Mouse (Mus musculus) olfactory bulb, adult 2 months (tissue): ENCODE results near the gene Ttc6. TPM values are rescaled to one million over a fixed set of nuclear protein-coding genes. Genes with fewer than 3 reads are reported as not detected.

Source experiments
- H3K27ac ChIP-seq: fragments of 200-500 bp; 2 replicates; pipeline ENCODE4 v1.5.1; 2012; ENCODE audit warnings: low read depth, low read length; ENCODE audit not compliant: insufficient read depth
- H3K4me1 ChIP-seq: fragments of 200-500 bp; 2 replicates; pipeline ENCODE4 v1.6.1; 2012; ENCODE audit warnings: low read length; ENCODE audit not compliant: control insufficient read depth, insufficient read depth
- H3K4me3 ChIP-seq: fragments of 200-500 bp; 2 replicates; pipeline ENCODE4 v1.5.1; 2012; ENCODE audit warnings: mild to moderate bottlenecking, low read depth, low read length, moderate library complexity; ENCODE audit not compliant: insufficient read depth
- CTCF ChIP-seq: fragments of 200-500 bp; IDR thresholded peaks from 2 replicates; pipeline ENCODE4 v1.5.1; 2012; ENCODE audit warnings: low read depth, mild to moderate bottlenecking, low read length, moderate library complexity; ENCODE audit not compliant: insufficient read depth
- POLR2A ChIP-seq: fragments of 200-500 bp; IDR thresholded peaks from 2 replicates; pipeline ENCODE4 v1.6.1; 2012; ENCODE audit warnings: mild to moderate bottlenecking, low read depth, low read length, moderate library complexity; ENCODE audit not compliant: insufficient read depth
- WGBS: fragments of 180-500 bp; shearing (Covaris S2); methylation state at CpG from one replicate; pipeline ENCODE4 v1.1.7; 2018; 5-methylcytosine and 5-hydroxymethylcytosine counted together
- polyA plus RNA-seq: library from polyadenylated mRNA; stranded (reverse); fragments of >200 nt; gene quantifications from 2 replicates; pipeline ENCODE4 v1.2.4, GENCODE M21; 2012; ENCODE audit warnings: low replicate concordance; ENCODE audit not compliant: missing spikeins, insufficient read depth, insufficient read length

Gene Ttc6
- polyA plus RNA-seq, 1 experiment, result not detected

DNA sequence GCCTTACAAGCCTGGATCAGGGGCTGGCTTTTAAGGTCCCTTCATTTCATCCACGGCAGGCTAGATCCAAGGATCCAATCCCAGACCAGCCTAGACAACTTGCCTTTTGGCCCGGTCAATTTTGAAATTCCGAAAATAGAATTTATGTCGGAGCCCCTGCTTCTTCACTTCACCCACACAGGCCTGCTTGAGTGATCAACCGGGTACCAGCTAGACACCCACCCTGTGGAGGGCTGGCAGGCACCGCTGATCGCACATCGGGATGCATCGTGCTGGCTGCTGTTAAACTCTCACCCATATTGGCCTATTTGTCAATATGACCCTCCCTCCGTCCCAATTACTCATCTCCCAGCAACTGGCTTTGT lies 20.3 kb upstream of the Ttc6 start:
- TF ChIP-seq CTCF (no peak), POLR2A (no peak)

DNA sequence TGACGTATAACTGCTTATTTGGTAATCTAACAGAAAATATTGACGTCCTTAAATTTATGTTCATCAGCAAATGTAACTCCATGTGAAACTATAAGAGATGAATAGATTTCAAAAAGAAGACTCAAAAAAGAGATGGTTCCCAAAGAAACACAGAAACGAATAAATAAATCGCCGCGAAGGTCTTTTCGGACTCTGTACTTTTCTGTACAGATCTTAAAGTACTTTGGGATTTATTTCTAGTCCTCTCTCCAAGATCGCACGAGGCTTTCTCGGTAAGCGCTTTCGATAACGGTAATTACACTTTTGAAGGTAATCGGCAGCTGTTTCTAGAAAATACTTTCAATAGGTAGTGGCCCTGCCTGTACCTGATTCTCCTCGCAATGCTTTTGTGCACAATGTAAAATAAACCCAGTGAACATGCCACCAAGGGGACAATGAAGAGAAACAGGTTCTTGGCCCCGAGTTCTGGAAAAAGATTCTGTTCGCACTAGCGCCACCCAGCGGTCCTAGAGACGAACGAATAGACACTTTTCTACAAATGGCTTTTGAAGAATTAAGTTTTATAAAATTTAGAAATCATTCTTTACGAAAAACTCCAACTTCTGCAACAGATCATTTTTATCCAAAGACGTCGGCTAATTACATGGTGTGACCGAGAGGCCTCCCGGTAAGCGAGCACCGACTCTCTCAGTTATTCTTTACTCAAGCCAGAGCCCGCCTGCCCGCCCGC lies 19.1 kb upstream of the Ttc6 start:
- H3K4me1 ChIP-seq, result peaks cover 6% of the 10 kb centered on the region
- no peak overlapping the region for H3K27ac ChIP-seq
- 2% methylated on average over 31 of the region's 31 CpGs for WGBS
- no peak overlapping the region for H3K4me3 ChIP-seq
- TF ChIP-seq POLR2A (no peak), CTCF (no peak)

More for the DNA sequence above, 20.3 kb upstream of the Ttc6 start:
- Histone ChIP-seq H3K4me1 (peaks cover 6% of the 10 kb centered on the region), H3K27ac (no peak overlapping the region), H3K4me3 (no peak overlapping the region)
- 5% methylated on average over 10 of the region's 10 CpGs for WGBS

DNA sequence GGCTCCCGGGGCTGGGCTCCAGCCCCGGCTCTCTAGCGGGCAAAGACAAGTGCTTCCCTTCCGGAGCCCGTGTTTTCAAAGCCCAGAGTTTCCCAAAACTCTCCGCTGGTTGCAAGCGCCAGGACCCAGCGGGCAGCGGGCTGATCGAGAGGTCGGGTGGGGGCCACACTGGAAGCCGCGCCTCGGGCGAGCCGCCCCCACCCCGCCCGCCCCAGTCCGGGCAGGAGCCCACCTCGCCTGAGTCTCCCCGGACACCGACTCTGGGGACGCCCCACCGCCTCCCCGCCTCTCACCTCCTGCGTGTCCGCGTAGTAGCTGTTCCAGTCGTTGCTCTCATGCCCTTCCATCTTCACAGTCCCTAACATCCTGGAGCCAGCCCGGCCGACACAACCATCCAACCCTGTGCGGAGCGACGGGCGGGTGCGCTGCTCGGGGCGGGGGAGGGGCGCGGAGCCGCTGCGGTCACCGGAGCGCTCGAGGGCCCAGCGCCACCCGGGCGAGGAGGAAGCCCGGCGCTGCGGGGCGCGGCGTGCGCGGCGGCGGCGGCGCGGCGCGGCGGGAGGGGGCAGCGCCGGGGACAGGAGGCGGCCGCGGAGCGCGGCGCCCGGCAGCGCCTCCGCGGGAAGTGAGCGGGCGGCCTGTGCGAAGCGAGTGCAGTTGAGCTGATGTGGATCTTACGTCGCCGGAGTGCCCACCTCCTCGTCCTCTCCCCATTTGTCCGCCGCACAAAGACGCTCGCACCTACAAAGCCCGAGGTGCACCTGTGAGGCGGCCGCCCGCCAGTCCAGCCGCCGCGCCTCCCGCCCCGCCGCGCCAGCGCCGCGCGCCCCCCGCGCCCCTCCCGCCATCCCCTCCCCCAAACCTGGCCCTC lies 18.3 kb upstream of the Ttc6 start:
- no peak overlapping the region for H3K27ac ChIP-seq
- H3K4me1 ChIP-seq, result peaks cover 6% of the 10 kb centered on the region
- no peak for TF ChIP-seq CTCF
- TF ChIP-seq POLR2A, result no peak
- 1% methylated on average over 99 of the region's 106 CpGs for WGBS
- H3K4me3 ChIP-seq, result peak overlapping the region; percentile 19; the same call in 1 of the 2 replicates

DNA sequence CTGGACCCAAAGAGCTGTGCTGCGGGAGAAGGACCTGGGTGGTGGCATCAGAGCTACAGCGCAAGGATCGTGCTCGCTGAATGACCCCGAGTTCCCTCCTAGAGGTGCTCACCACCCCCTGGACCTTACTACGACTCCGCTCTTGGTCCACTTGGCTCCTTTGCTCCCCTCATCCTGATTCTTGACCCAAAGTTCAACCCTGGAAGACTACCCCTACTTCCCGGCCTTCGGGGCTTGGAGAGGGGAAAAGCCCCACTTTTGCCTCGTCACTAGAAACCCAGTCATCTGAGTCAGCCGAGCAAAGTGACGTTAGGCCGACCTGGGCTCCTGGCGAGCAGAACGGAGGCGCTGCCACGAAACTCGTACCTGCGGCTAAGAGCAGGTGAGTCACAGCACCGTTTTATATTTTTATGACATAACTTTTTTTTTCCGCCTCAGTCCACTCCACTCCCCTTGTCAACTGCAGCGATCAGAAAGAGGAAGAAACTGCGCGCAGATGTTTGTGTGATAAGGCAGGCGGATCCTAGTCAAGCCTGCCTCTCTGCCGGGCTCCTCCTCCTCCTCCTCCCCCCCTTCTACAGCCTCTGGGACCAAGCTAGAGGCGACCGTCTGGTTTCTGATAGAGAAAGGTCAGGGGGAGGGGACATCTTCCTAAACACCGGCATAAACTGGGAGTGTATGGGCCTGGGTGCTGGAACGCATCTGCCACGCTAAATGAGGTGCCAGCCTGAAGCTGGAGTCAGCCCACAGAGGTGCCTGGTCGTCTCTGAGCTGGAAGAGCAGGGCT lies 17.3 kb upstream of the Ttc6 start, which contains the start of gene Foxa1:
TSS of gene Foxa1 (minus strand) at position 502 of the 787 bp plus-strand sequence.
- Histone ChIP-seq H3K4me1 (peaks cover 6% of the 10 kb centered on the region), H3K4me3 (peak within 1 kb of the TSS; percentile 19; the same call in 1 of the 2 replicates), H3K27ac (no peak within 1 kb of the TSS)
- 3% methylated on average over 32 of the region's 32 CpGs for WGBS
- TF ChIP-seq CTCF (no peak), POLR2A (no peak)

DNA sequence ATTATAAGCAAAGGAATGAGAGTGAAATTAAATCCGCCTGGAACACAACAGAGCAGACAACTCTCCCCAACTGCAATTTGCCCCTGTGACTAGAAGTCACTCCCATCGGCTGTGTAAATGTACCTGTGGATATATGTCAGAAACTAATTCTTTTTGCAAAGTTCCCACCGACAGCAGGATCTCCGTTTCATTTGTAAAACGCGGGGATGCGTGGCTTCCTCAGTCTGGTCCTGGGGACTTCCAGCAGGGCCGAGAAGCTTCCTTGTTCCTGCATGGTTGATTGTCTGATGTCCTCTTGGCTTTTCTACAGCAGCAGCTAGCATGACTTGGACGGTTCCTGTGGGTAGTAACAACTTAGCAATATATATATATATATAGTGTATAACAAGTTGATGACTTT lies 16.0 kb upstream of the Ttc6 start:
- Histone ChIP-seq H3K27ac (no peak overlapping the region), H3K4me3 (no peak overlapping the region), H3K4me1 (peaks cover 6% of the 10 kb centered on the region)
- TF ChIP-seq CTCF (no peak), POLR2A (no peak)
- 4% methylated on average over 9 of the region's 9 CpGs for WGBS

DNA sequence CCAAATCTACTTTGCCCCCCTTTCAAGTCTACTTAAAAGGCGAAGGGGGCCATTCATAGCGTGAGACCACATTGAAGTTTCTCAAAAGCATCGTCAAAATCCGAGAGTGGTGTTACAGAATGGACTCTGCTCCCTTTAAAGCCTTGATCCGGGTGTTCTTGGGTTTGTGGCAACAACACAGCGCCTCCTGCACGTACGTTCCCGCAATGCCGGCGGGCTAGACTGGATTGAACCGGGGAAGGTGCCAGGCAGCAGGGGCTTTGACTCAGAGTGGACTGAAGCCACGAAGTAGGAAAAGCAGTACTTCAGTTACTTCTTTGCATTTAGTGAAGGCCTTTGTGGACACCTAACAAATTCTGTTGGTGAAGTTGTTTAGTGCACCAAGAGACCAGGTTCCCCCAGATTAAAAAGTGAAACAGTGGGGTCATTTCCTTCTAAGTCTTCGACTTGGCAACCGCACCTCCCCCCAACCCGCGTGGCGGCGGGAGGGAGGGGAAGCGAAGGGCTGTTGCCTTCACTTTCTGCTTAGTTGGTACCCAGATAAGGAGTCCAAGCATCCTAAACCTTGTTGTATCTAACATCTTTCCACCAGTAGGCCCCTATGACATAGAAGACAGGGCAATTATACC lies 15.4 kb upstream of the Ttc6 start:
- WGBS, result 2% methylated on average over 20 of the region's 20 CpGs
- Histone ChIP-seq H3K4me1 (peaks cover 6% of the 10 kb centered on the region), H3K4me3 (no peak overlapping the region), H3K27ac (no peak overlapping the region)
- TF ChIP-seq POLR2A, result no peak
- no peak for TF ChIP-seq CTCF

DNA sequence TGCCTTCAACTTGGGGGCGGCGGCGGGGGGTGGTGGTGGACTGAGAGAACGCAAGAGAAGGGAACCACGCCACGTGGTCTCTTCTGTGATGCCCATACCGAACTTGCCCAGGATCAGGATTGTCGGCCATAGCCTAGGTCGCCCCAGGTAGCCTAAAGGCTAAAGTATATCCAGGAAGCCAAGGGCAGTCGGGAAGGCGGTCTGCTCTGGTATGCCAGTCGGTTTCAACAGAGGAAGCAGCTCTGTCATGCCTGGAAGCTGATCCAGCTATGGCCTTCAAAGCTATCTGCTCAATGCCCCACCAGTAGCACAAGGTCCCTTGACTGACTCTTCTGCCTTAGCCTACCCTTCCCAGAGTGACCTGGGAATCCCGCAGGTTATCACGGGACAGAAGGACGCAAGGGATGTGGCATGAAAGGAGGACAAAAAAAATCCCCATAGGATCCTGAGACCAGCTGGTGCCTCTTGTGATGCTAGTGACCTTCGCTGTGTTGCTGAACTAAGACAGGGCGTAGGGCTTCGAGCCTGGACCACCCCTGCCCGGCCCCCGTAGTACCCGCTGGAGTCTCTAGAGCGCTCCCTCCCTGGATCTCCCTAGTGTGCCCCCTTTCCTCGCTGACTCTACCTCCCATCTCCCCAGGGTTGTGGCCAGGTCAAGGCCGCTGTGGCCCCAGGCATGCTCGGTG lies 14.8 kb upstream of the Ttc6 start:
- Histone ChIP-seq H3K4me1 (peaks cover 6% of the 10 kb centered on the region), H3K4me3 (no peak overlapping the region), H3K27ac (no peak overlapping the region)
- TF ChIP-seq POLR2A, result no peak
- TF ChIP-seq CTCF, result no peak
- 3% methylated on average over 25 of the region's 25 CpGs for WGBS

DNA sequence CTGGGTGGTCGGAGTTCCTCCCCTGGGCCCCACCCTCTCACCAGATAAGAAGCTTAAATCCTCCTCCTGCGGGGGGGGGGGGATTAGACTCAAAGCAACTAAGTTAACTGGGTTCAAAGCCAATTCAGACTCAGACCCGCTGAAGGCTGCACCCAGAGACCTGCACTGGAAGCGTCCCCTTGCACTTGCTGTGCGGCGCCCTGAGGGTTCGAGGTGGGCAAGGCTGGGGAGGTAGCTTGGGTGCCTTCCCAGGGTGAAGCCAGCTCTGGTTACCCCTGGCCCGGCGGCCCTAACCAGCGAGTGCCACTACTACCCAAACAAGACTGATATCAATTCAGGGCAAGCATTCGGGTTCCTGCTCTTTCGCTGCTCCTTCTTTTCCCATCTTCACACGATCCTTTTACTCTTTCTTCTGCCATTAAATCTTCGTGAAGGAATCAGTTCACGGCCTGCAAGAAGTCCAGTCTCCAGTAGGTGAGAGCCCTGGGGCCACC lies 14.2 kb upstream of the Ttc6 start:
- H3K4me1 ChIP-seq, result peaks cover 6% of the 10 kb centered on the region
- WGBS, result 3% methylated on average over 15 of the region's 15 CpGs
- H3K4me3 ChIP-seq, result no peak overlapping the region
- TF ChIP-seq POLR2A (no peak), CTCF (no peak)
- no peak overlapping the region for H3K27ac ChIP-seq
